Mouse (Mus musculus) C2C12 (cell line): Measurements from ENCODE around the gene D630003M21Rik.

ENCODE experiments used
- CEBPB ChIP-seq: IDR thresholded peaks from one replicate; pipeline ENCODE4 v1.6.1; 2011; ENCODE audit warnings: low read depth, mild to moderate bottlenecking, control low read depth, moderate library complexity
- CTCF ChIP-seq: IDR thresholded peaks from one replicate; pipeline ENCODE4 v1.5.1; 2011; ENCODE audit not compliant: control insufficient read depth, insufficient read depth, insufficient read length
- FOSL1 ChIP-seq: IDR thresholded peaks from one replicate; pipeline ENCODE4 v1.8.0; 2011; ENCODE audit warnings: mild to moderate bottlenecking, low read length; ENCODE audit not compliant: poor library complexity, insufficient read depth, severe bottlenecking
- MAX ChIP-seq: IDR thresholded peaks from one replicate; pipeline ENCODE4 v1.6.1; 2011; ENCODE audit warnings: mild to moderate bottlenecking, control low read depth
- MYOD1 ChIP-seq: IDR thresholded peaks from one replicate; pipeline ENCODE4 v1.6.1; 2011; ENCODE audit warnings: low read depth; ENCODE audit not compliant: control insufficient read depth, insufficient read length
- MYOG ChIP-seq: IDR thresholded peaks from one replicate; pipeline ENCODE4 v1.6.1; 2011; ENCODE audit not compliant: control insufficient read depth, insufficient read length; ENCODE audit errors: extremely low read depth
- USF1 ChIP-seq: IDR thresholded peaks from one replicate; pipeline ENCODE4 v1.6.1; 2011; ENCODE audit warnings: low read depth, mild to moderate bottlenecking, control low read depth, moderate library complexity

DNA sequence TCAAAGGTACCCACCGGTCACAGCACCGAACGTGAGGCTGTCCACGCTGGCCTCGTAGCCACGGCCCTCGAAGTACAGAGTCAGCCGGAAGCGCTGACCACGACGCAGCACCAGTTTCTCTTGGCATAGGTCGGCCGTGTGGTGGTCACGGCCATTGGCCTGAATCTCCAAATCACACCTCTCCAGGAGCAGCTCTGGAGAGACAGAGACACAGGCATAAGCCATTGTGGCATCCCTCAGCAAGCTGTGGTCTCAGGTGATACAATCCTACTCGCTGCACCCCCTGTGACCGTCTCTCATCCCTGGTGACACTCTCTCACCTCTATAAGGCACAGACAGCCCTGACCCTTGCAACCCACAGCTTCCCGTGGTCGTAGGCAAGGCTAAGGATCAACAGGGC lies 86.0 kb downstream of the D630003M21Rik start:
- no peak for TF ChIP-seq MAX
- TF ChIP-seq MYOD1, result no peak
- TF ChIP-seq CTCF, result no peak
- no peak for TF ChIP-seq CEBPB
- no peak for TF ChIP-seq USF1
- no peak for TF ChIP-seq MYOG
- no peak for TF ChIP-seq FOSL1
